Mouse (Mus musculus) neural tube, embryonic 11.5 days (tissue): ENCODE data around the gene Uckl1. TPM values are rescaled to one million over a fixed set of nuclear protein-coding genes. Genes with fewer than 3 reads are reported as not detected.

Experiments used
- ATAC-seq: fragments of 200-750 bp; cut with Nextera tagmentation; 2 replicates; pipeline ENCODE4 v1.8.0; 2017; ENCODE audit warnings: moderate number of reproducible peaks, mild to moderate bottlenecking, moderate TSS enrichment, moderate library complexity; ENCODE audit not compliant: insufficient read depth, low FRiP score, low TSS enrichment
- DNase-seq: peaks from one replicate; pipeline ENCODE4 v3.0.0-alpha.2; 2015; ENCODE audit warnings: low spot score
- H3K27ac ChIP-seq: fragments of 300-500 bp; sonication (generic); 2 replicates; pipeline ENCODE4 v1.5.1; 2014; ENCODE audit warnings: low read depth, mild to moderate bottlenecking, low read length
- H3K27me3 ChIP-seq: fragments of 300-500 bp; sonication (generic); 2 replicates; pipeline ENCODE4 v1.6.1; 2014; ENCODE audit warnings: mild to moderate bottlenecking, low read length, mixed read lengths; ENCODE audit not compliant: control insufficient read depth, insufficient read depth
- H3K36me3 ChIP-seq: fragments of 300-500 bp; sonication (generic); 2 replicates; pipeline ENCODE4 v1.6.1; 2014; ENCODE audit warnings: mild to moderate bottlenecking, low read length, moderate library complexity, mixed read lengths; ENCODE audit not compliant: control insufficient read depth, insufficient read depth
- H3K4me1 ChIP-seq: fragments of 300-500 bp; sonication (generic); 2 replicates; pipeline ENCODE4 v1.6.1; 2014; ENCODE audit warnings: low read length, mixed read lengths; ENCODE audit not compliant: control insufficient read depth, insufficient read depth
- H3K4me2 ChIP-seq: fragments of 300-500 bp; sonication (generic); 2 replicates; pipeline ENCODE4 v1.6.1; 2014; ENCODE audit warnings: low read depth, mild to moderate bottlenecking, moderate library complexity
- H3K4me3 ChIP-seq: fragments of 300-500 bp; sonication (generic); 2 replicates; pipeline ENCODE4 v1.5.1; 2014; ENCODE audit warnings: low read depth, low read length
- H3K9ac ChIP-seq: fragments of 300-500 bp; sonication (generic); 2 replicates; pipeline ENCODE4 v1.6.1; 2014; ENCODE audit warnings: mild to moderate bottlenecking, low read length
- H3K9me3 ChIP-seq: fragments of 300-500 bp; sonication (generic); 2 replicates; pipeline ENCODE4 v1.6.1; 2016; ENCODE audit warnings: low read length; ENCODE audit not compliant: control insufficient read depth
- WGBS: fragments of 180-500 bp; shearing (Covaris S2); extraction: QIAGEN DNeasy Blood & Tissue Kit; methylation state at CpG from one replicate; pipeline ENCODE4 v1.1.7; 2014; 5-methylcytosine and 5-hydroxymethylcytosine counted together
- polyA plus RNA-seq: library from polyadenylated mRNA; unstranded; fragments of >200 nt; fragmentation: Nextera tagmentation; extraction: Ambion mirVana; gene quantifications from 2 replicates; pipeline ENCODE4 v1.2.1, GENCODE M21; 2014

Gene Uckl1
- polyA plus RNA-seq, 1 experiment from 2014 or later = 52.2 TPM

- Histone ChIP-seq H3K27ac (no peak overlapping the region), H3K9me3 (no peaks in the 10 kb centered on the region), H3K4me2 (no peak overlapping the region), H3K36me3 (peaks cover 26% of the 10 kb centered on the region), H3K27me3 (no peaks in the 10 kb centered on the region), H3K9ac (no peak overlapping the region), H3K4me3 (no peak overlapping the region), H3K4me1 (0 out of 2 replicates have a peak, but pooled peaks cover 7% of the 10 kb centered on the region)
- DNase-seq (no peak), ATAC-seq (no peak)
- 85% methylated on average over 5 of the region's 5 CpGs for WGBS
These were observed 814 bp upstream of the Uckl1 start for GRCm38 (mm10) chr2:181585506-181585905.

DNA sequence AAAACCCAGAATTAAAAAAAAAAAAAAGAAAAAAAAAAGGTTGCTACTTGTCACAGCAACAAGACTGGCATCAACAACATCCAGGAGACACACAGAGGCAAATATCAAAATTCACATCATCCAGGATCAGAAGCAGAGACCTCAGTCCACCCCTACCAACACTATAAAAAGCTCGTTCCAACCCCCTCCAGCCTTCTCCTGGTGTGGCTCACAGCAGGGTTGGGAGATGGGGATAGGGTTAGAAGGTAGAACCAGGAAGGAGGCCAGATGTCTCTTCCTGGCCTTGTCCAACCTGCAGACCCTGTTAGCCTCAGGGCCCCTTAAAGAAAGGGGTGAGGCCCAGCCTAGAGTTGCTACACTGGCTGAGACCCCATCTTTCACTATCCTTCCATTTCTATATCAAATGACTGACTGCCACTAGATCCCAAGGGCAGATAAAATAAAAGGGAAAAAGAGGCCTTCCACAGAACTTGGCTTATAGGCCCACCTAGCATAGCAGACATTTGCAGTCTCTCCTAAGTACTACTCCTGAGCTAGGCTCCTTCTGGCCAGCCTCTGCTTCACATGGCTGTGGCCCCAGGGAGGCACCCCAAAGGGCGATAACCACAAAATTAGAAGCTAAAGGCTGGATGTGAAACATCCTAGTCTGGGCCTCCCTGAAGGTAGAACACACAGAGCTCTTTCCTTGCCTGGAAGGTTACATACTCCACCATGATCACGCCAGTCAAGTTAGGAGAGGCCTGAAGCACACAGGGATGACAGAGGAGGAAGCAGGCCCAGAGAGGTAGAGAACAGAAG is 1.0 kb downstream of the Uckl1 start:
- no peak for DNase-seq
- Histone ChIP-seq H3K36me3 (peaks cover 19% of the 10 kb centered on the region), H3K4me1 (0 out of 2 replicates have a peak, but pooled peaks cover 12% of the 10 kb centered on the region), H3K27me3 (no peaks in the 10 kb centered on the region), H3K4me2 (no peak overlapping the region), H3K9me3 (no peaks in the 10 kb centered on the region), H3K9ac (no peak overlapping the region), H3K4me3 (no peak overlapping the region), H3K27ac (no peak overlapping the region)
- WGBS = 79% methylated on average over 3 of the region's 3 CpGs
- ATAC-seq = no peak

GRCm38 (mm10) chr2:181582939-181583338 is 1.8 kb downstream of the Uckl1 start:
- Histone ChIP-seq H3K27ac (no peak overlapping the region), H3K4me3 (no peak overlapping the region), H3K4me2 (no peak overlapping the region), H3K9ac (no peak overlapping the region), H3K36me3 (peaks cover 19% of the 10 kb centered on the region), H3K27me3 (no peaks in the 10 kb centered on the region), H3K4me1 (0 out of 2 replicates have a peak, but pooled peaks cover 12% of the 10 kb centered on the region), H3K9me3 (no peaks in the 10 kb centered on the region)
- ATAC-seq = no peak
- WGBS = 95% methylated on average over 1 of the region's 1 CpGs
- no peak for DNase-seq

DNA sequence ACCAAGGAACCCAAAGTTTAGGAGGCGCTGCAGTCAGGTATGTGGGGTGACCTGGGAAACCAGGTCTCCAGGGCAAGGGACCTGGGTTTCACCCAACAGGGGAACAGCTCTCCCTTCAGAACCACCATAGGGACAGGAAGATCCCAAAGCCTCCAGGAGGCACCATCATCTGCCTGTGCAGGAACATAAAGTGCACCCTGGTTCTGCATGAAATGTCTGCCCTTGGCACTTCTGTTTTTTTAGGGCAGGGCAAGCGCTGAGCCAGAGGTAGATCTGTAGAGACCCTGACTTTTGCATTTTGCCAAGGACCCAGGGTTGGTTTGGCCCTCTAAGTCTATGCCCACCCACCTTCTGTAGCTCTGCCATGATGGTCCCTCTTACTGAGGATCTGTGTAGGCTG is 2.3 kb downstream of the Uckl1 start:
- Histone ChIP-seq H3K4me1 (0 out of 2 replicates have a peak, but pooled peaks cover 12% of the 10 kb centered on the region), H3K27me3 (no peaks in the 10 kb centered on the region), H3K4me2 (peak overlapping the region; percentile 97; the same call in 1 of the 2 replicates), H3K27ac (no peak overlapping the region), H3K36me3 (peaks cover 17% of the 10 kb centered on the region), H3K4me3 (no peak overlapping the region), H3K9me3 (no peaks in the 10 kb centered on the region), H3K9ac (no peak overlapping the region)
- 83% methylated on average over 2 of the region's 2 CpGs for WGBS
- DNase-seq (no peak), ATAC-seq (no peak)

DNA sequence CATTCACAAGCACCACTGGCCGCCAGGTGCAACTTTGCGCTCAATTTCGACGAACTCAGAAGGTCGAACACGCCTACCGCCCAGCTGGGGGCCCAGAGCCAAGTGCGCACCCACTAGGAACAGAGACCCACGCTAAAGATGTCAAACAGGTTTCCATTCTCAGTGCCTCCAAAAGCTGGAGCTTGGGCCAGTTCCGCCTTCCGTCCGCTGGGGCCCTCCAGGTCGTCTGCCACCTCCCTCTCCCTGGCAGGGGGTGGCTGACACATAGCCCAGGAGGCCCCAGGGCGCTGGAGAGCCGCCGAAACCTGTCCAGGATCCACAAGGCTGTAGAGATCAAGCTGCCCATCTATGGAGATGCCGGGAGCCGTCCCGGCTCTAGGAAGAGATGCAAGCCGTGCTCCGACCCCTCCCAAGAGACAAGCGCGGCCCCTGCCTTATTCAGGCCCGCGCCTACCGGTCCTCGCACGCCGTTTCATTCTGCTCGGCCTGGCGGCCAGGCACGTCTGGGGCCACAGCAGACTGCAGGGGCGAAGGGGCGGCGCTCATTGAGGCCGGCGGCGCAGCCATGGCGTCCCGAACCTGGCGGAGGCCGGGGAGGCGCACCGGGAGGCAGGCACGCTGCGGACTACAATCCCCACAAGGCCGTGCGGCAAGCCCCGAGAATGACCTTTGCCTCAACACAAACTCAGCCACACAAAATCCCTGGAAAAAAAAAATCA is 3.1 kb downstream of the Uckl1 start:
- DNase-seq (peak; percentile 84), ATAC-seq (peak; percentile 82)
- Histone ChIP-seq H3K4me3 (peak overlapping the region; percentile 72), H3K4me1 (0 out of 2 replicates have a peak, but pooled peaks cover 12% of the 10 kb centered on the region), H3K27ac (peak overlapping the region; percentile 75), H3K36me3 (peaks cover 10% of the 10 kb centered on the region), H3K4me2 (peak overlapping the region; percentile 97), H3K27me3 (no peaks in the 10 kb centered on the region), H3K9ac (peak overlapping the region; percentile 73), H3K9me3 (no peaks in the 10 kb centered on the region)
- WGBS = under 1% methylated on average over 49 of the region's 49 CpGs

DNA sequence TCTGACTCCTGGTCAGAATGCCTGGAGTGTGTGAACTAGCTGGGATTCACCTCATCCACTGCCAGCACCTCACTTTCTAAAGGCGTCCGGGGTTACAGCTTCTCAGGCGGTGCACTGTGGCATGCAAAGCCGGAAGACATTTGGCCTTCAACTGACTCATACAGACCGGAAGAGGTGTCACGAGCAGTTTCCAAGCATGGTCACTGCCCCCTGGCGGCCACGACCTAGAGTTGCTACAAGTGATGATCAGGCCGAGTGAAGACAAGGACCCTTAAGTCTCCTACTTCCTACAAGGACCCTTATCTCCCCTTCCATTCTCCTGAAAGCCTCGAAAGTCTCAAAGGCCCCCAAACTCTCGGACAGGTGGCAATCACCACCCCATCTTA is 3.7 kb downstream of the Uckl1 start:
- peak overlapping the region; percentile 72 for H3K4me3 ChIP-seq
- H3K36me3 ChIP-seq = peaks cover 7% of the 10 kb centered on the region
- 0 out of 2 replicates have a peak, but pooled peaks cover 12% of the 10 kb centered on the region for H3K4me1 ChIP-seq
- ATAC-seq (peak; percentile 76), DNase-seq (peak; percentile 87)
- peak overlapping the region; percentile 75 for H3K27ac ChIP-seq
- WGBS = under 1% methylated on average over 11 of the region's 11 CpGs
- peak overlapping the region; percentile 97 for H3K4me2 ChIP-seq
- no peaks in the 10 kb centered on the region for H3K9me3 ChIP-seq
- H3K9ac ChIP-seq = peak overlapping the region; percentile 73
- no peaks in the 10 kb centered on the region for H3K27me3 ChIP-seq

GRCm38 (mm10) chr2:181580131-181580772 is 4.4 kb downstream of the Uckl1 start:
- H3K27ac ChIP-seq = no peak overlapping the region
- peak overlapping the region; percentile 72 for H3K4me3 ChIP-seq
- H3K36me3 ChIP-seq = peaks cover 3% of the 10 kb centered on the region
- no peaks in the 10 kb centered on the region for H3K27me3 ChIP-seq
- no peak for DNase-seq
- ATAC-seq = no peak
- H3K9ac ChIP-seq = peak overlapping the region; percentile 52; the same call in 1 of the 2 replicates
- no peaks in the 10 kb centered on the region for H3K9me3 ChIP-seq
- H3K4me2 ChIP-seq = peak overlapping the region; percentile 97
- H3K4me1 ChIP-seq = 0 out of 2 replicates have a peak, but pooled peaks cover 12% of the 10 kb centered on the region
- WGBS = 86% methylated on average over 5 of the region's 5 CpGs

DNA sequence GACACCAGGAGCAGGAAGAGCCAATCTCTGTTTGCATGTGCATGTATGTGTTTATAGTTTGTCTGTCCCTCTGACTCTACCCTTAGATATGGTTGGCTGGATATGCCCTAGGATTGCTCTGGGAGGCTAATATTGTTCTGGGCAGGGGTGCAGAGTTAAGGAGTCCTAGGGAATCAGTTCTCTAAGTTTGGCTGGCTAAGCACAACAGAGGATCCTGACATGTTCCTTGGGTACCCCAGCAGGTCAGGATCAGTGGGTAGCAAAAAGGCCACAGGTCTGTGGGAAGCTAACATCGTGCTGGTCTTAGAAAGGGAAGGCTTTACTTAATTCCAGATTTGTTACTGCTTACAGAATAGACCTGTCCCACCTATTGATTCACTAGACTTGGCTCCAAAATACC is 5.0 kb downstream of the Uckl1 start:
- Histone ChIP-seq H3K9ac (no peak overlapping the region), H3K27ac (no peak overlapping the region), H3K36me3 (peaks cover 2% of the 10 kb centered on the region), H3K27me3 (no peaks in the 10 kb centered on the region), H3K4me3 (no peak overlapping the region), H3K4me2 (no peak overlapping the region), H3K9me3 (no peaks in the 10 kb centered on the region), H3K4me1 (0 out of 2 replicates have a peak, but pooled peaks cover 12% of the 10 kb centered on the region)
- whole genome bisulfite sequencing = 89% methylated on average over 1 of the region's 1 CpGs
- DNase-seq (no peak), ATAC-seq (no peak)
